17 mouse cellular contexts compared by ENCODE assay signal in the genomic region with DNA sequence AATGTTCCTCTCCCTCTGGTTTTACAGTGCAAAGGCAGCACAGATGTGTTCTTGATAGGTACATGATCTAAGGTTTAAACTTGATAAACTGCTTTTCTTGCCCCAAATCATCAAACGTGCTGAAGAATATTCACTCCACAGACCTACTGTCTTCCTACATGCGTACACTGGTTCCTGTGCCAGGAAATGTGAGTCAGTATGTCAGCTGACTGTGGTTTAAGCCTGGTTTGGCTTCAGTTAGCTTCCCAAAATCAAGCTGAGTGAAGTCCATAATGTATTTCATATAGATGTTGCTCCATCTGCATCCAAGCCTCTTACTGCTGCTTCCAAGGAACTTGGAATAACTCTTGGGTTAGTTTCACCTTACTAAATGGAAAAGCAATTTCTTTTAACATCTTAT.
DNase-seq lines count a peak whose midpoint lies in the region; ATAC-seq and TF ChIP-seq lines count a peak whose summit lies in the region.
"Had no signal": no experiment of that assay in that cellular context is flagged by ENCODE, and none has a peak within 500 bp of the region (broad histone marks: within the 10 kb centered on the region; RNA-seq: fewer than 3 reads in every experiment).

No protein-coding gene starts in this region.

- ATAC-seq in megakaryocyte progenitor cell, adult 5-6 weeks (replicated peaks; ENCODE audit: poor library complexity), result peak; percentile 57
- ATAC-seq: intestine, postnatal 0 days; liver, postnatal 0 days had no signal

- no peak overlapping the region for H3K27ac ChIP-seq in heart, embryonic 10.5 days
- peak overlapping the region; percentile 79 for H3K27ac ChIP-seq in bone marrow macrophage, adult 2 months (ENCODE audit: insufficient read depth, low read depth, low read length)
- H3K27ac ChIP-seq in limb, embryonic 10.5 days, result no peak overlapping the region
- H3K27ac ChIP-seq: forebrain, embryonic 10.5 days; hindbrain, embryonic 12.5 days; limb, embryonic 15.5 days had no signal

- TF ChIP-seq CTCF in C2C12 (IDR thresholded peaks at IDR 0.05; ENCODE audit: control insufficient read depth, insufficient read depth, insufficient read length), result no peak
- TF ChIP-seq CTCF in bone marrow macrophage, adult 2 months (IDR thresholded peaks at IDR 0.05; ENCODE audit: low read depth, low read length), result no peak

- no peaks in the 10 kb centered on the region for H3K27me3 ChIP-seq in heart, embryonic 10.5 days (ENCODE audit: insufficient read depth, poor library complexity, severe bottlenecking)
- no peaks in the 10 kb centered on the region for H3K27me3 ChIP-seq in C2C12 (ENCODE audit: control insufficient read depth, insufficient read depth, insufficient read length)
- no peaks in the 10 kb centered on the region for H3K27me3 ChIP-seq in limb, embryonic 10.5 days (ENCODE audit: low read depth, poor library complexity, severe bottlenecking)
- H3K27me3 ChIP-seq: CH12.LX; hindbrain, embryonic 12.5 days; limb, embryonic 15.5 days had no signal

- H3K4me3 ChIP-seq in heart, embryonic 10.5 days, result no peak overlapping the region
- no peak overlapping the region for H3K4me3 ChIP-seq in C2C12 (ENCODE audit: insufficient read depth, poor library complexity, severe bottlenecking)
- no peak overlapping the region for H3K4me3 ChIP-seq in bone marrow macrophage, adult 2 months (ENCODE audit: insufficient read depth, low read length)
- H3K4me3 ChIP-seq in limb, embryonic 10.5 days, result no peak overlapping the region
- H3K4me3 ChIP-seq: forebrain, embryonic 10.5 days; hindbrain, embryonic 12.5 days; limb, embryonic 15.5 days had no signal

- TF ChIP-seq POLR2A in bone marrow macrophage, adult 2 months (IDR thresholded peaks at IDR 0.05; ENCODE audit: borderline replicate concordance, low read depth, low read length), result no peak

- 0 out of 2 replicates have a peak, but pooled peaks cover 3% of the 10 kb centered on the region for H3K4me1 ChIP-seq in heart, embryonic 10.5 days
- peaks cover 35% of the 10 kb centered on the region for H3K4me1 ChIP-seq in bone marrow macrophage, adult 2 months (ENCODE audit: control insufficient read depth, insufficient read depth, low read length)
- H3K4me1 ChIP-seq in limb, embryonic 10.5 days, result no peaks in the 10 kb centered on the region
- H3K4me1 ChIP-seq: hindbrain, embryonic 12.5 days; limb, embryonic 15.5 days had no signal

- no peaks in the 10 kb centered on the region for H3K79me2 ChIP-seq in C2C12 (ENCODE audit: control insufficient read depth, insufficient read depth)

- no peaks in the 10 kb centered on the region for H3K79me3 ChIP-seq in C2C12 (ENCODE audit: low read depth)

- WGBS in heart, embryonic 10.5 days, result 85% methylated on average over 2 of the region's 2 CpGs
- 94% methylated on average over 2 of the region's 2 CpGs for WGBS in limb, embryonic 10.5 days

- peaks cover 87% of the 10 kb centered on the region for H3K36me3 ChIP-seq in heart, embryonic 10.5 days
- H3K36me3 ChIP-seq in C2C12 (ENCODE audit: control insufficient read depth, insufficient read depth), result peaks cover 65% of the 10 kb centered on the region
- peaks cover 93% of the 10 kb centered on the region for H3K36me3 ChIP-seq in limb, embryonic 10.5 days

- no peaks in the 10 kb centered on the region for H3K9me3 ChIP-seq in heart, embryonic 10.5 days
- H3K9me3 ChIP-seq in limb, embryonic 10.5 days (replicated peaks), result no peaks in the 10 kb centered on the region
- H3K9me3 ChIP-seq: forebrain, embryonic 10.5 days; hindbrain, embryonic 12.5 days; limb, embryonic 15.5 days had no signal

- peak; percentile 16 for DNase-seq in heart, adult 8-10 months (ENCODE audit: low spot score)
- no peak for DNase-seq in heart, embryonic 10.5 days (ENCODE audit: low spot score)
- DNase-seq in lung, postnatal 10 days, result no peak
- DNase-seq in limb, embryonic 10.5 days (ENCODE audit: low spot score), result no peak
- DNase-seq: cerebellum, postnatal 25 days; gastrocnemius, postnatal 36 days; kidney, postnatal 10 days; liver, postnatal 0 days; retina, postnatal 1 day had no signal

- H3ac ChIP-seq in C2C12 (ENCODE audit: control insufficient read depth, insufficient read length, low read depth), result no peak overlapping the region

TF ChIP-seq in C2C12, 6 proteins besides CTCF, POLR2A, EP300 and RAD21:
- peak; percentile 45 for TF ChIP-seq USF1 (IDR thresholded peaks at IDR 0.05; ENCODE audit: low read depth)
- no peak for TF ChIP-seq MYOD1 (IDR thresholded peaks at IDR 0.05; ENCODE audit: control insufficient read depth, insufficient read length, low read depth)
TF ChIP-seq in C2C12: peak in this region for 1.
